In genomic region chr2:61813521-61813920, GRCm38 (mm10) we compare ENCODE assay signal across 14 mouse cellular contexts. TPM values are rescaled to one million over a fixed set of nuclear protein-coding genes. Genes with fewer than 3 reads are reported as not detected.
"Had no signal": no experiment of that assay in that cellular context is flagged by ENCODE, and none has a peak within 500 bp of the region (broad histone marks: within the 10 kb centered on the region; RNA-seq: fewer than 3 reads in every experiment).

No protein-coding gene starts in this region.

- H3K27ac ChIP-seq: kidney, embryonic 15.5 days; limb, embryonic 15.5 days; liver, embryonic 12.5 days; midbrain, embryonic 10.5 days had no signal

- H3K9me3 ChIP-seq: kidney, embryonic 15.5 days; limb, embryonic 15.5 days; liver, embryonic 12.5 days; midbrain, embryonic 10.5 days had no signal

- H3K9ac ChIP-seq: kidney, embryonic 15.5 days; limb, embryonic 15.5 days; liver, embryonic 12.5 days; lung, embryonic 14.5 days had no signal

- H3K4me3 ChIP-seq: kidney, embryonic 15.5 days; limb, embryonic 15.5 days; liver, embryonic 12.5 days; midbrain, embryonic 10.5 days; myocyte had no signal

- H3K36me3 ChIP-seq: kidney, embryonic 15.5 days; limb, embryonic 15.5 days; liver, embryonic 12.5 days; midbrain, embryonic 10.5 days had no signal

- DNase-seq: kidney, adult 11 months; lung, postnatal 10 days; right cerebral cortex, postnatal 4 days; spleen, adult 18-20 months; thymus, adult 18-20 months; thymus, postnatal 14 days had no signal

- ATAC-seq: liver, embryonic 12.5 days had no signal

- H3K4me2 ChIP-seq: kidney, embryonic 15.5 days; limb, embryonic 15.5 days; liver, embryonic 12.5 days; lung, embryonic 14.5 days had no signal

RNA-seq across cellular contexts. Expression of gene Tbr1, which starts 10.8 kb away (rescaled TPM):
- polyA plus RNA-seq: kidney, embryonic 15.5 days; liver, embryonic 12.5 days; liver, embryonic 16.5 days; stomach, embryonic 14.5 days had no signal
